Comparison of ENCODE assay signal across 8 mouse cellular contexts in genomic region chr7:143055499-143056186, GRCm38 (mm10). TPM values are rescaled to one million over a fixed set of nuclear protein-coding genes. Genes with fewer than 3 reads are reported as not detected.
A peak's percentile ranks its signal among the peaks of the same experiment; 100 is the strongest.
DNase-seq lines count a peak whose midpoint lies in the region; ATAC-seq and TF ChIP-seq lines count a peak whose summit lies in the region.

No protein-coding gene starts in this region.

- no peaks in the 10 kb centered on the region for H3K9me3 ChIP-seq in lung, embryonic 16.5 days (ENCODE audit: control insufficient read depth, low read length)
- H3K9me3 ChIP-seq in forebrain, embryonic 11.5 days (ENCODE audit: control insufficient read depth, low read length), result no peaks in the 10 kb centered on the region
- H3K9me3 ChIP-seq in intestine, postnatal 0 days (ENCODE audit: control insufficient read depth), result no peaks in the 10 kb centered on the region
- H3K9me3 ChIP-seq in neural tube, embryonic 15.5 days (replicated peaks), result no peaks in the 10 kb centered on the region

- peak overlapping the region; percentile 94 for H3K4me3 ChIP-seq in lung, embryonic 16.5 days (ENCODE audit: low read length)
- H3K4me3 ChIP-seq in lung, adult 2 months (replicated peaks; ENCODE audit: extremely low read depth, low read depth, low read length), result no peak overlapping the region
- no peak overlapping the region for H3K4me3 ChIP-seq in forebrain, embryonic 11.5 days (ENCODE audit: low read depth, low read length)
- no peak overlapping the region for H3K4me3 ChIP-seq in intestine, postnatal 0 days (ENCODE audit: low read depth, low read length)
- peak overlapping the region; percentile 87 for H3K4me3 ChIP-seq in neural tube, embryonic 15.5 days (replicated peaks)

- no peak for ATAC-seq in lung, embryonic 16.5 days (ENCODE audit: low read depth)
- ATAC-seq in forebrain, embryonic 11.5 days (replicated peaks; ENCODE audit: low FRiP score), result no peak
- no peak for ATAC-seq in intestine, postnatal 0 days
- ATAC-seq in neural tube, embryonic 15.5 days (ENCODE audit: low FRiP score), result no peak
- ATAC-seq in erythroid progenitor cell, adult 5-6 weeks (replicated peaks; ENCODE audit: low FRiP score, poor library complexity, severe bottlenecking), result no peak
- no peak for ATAC-seq in megakaryocyte-erythroid progenitor cell, adult 5-6 weeks (replicated peaks; ENCODE audit: low FRiP score, low TSS enrichment, poor library complexity, severe bottlenecking)

- H3K9ac ChIP-seq in lung, embryonic 16.5 days (ENCODE audit: low read length), result peak overlapping the region; percentile 90
- H3K9ac ChIP-seq in forebrain, embryonic 11.5 days (ENCODE audit: low read length), result no peak overlapping the region
- H3K9ac ChIP-seq in intestine, postnatal 0 days (ENCODE audit: low read depth, low read length), result no peak overlapping the region
- H3K9ac ChIP-seq in neural tube, embryonic 15.5 days (replicated peaks), result peak overlapping the region; percentile 93; the same call in 1 of the 2 replicates

- 0 out of 2 replicates have a peak, but pooled peaks cover 2% of the 10 kb centered on the region for H3K36me3 ChIP-seq in lung, embryonic 16.5 days (ENCODE audit: control insufficient read depth, insufficient read depth, low read length)
- no peaks in the 10 kb centered on the region for H3K36me3 ChIP-seq in forebrain, embryonic 11.5 days (ENCODE audit: control insufficient read depth, insufficient read depth, low read length)
- no peaks in the 10 kb centered on the region; the same call in 1 of the 2 replicates for H3K36me3 ChIP-seq in intestine, postnatal 0 days (ENCODE audit: control insufficient read depth, insufficient read depth)
- H3K36me3 ChIP-seq in neural tube, embryonic 15.5 days, result 0 out of 2 replicates have a peak, but pooled peaks cover 1% of the 10 kb centered on the region

- no peak for TF ChIP-seq POLR2A in lung, adult 2 months (IDR thresholded peaks at IDR 0.05; ENCODE audit: borderline replicate concordance, extremely low read depth, low read depth, low read length)

- peak overlapping the region; percentile 81 for H3K4me2 ChIP-seq in lung, embryonic 16.5 days (ENCODE audit: low read depth, low read length)
- H3K4me2 ChIP-seq in forebrain, embryonic 11.5 days (ENCODE audit: low read depth, low read length, severe bottlenecking), result 0 out of 2 replicates have a peak overlapping the region, but pooled peaks have one; percentile 5
- peak overlapping the region; percentile 95 for H3K4me2 ChIP-seq in intestine, postnatal 0 days (replicated peaks; ENCODE audit: low read depth)
- peak overlapping the region; percentile 70 for H3K4me2 ChIP-seq in neural tube, embryonic 15.5 days

- DNase-seq in lung, adult 2 months, result no peak
- DNase-seq in forebrain, embryonic 11.5 days (ENCODE audit: low spot score), result no peak
- DNase-seq in thymus, postnatal 10 days (ENCODE audit: low spot score in 2 of 2), result no peak

- H3K27me3 ChIP-seq in lung, embryonic 16.5 days (ENCODE audit: control insufficient read depth, insufficient read depth, low read depth, low read length), result no peaks in the 10 kb centered on the region
- no peaks in the 10 kb centered on the region for H3K27me3 ChIP-seq in forebrain, embryonic 11.5 days (ENCODE audit: control insufficient read depth, insufficient read depth, low read length)
- no peaks in the 10 kb centered on the region for H3K27me3 ChIP-seq in intestine, postnatal 0 days (replicated peaks; ENCODE audit: control insufficient read depth, insufficient read depth, low read length)
- no peaks in the 10 kb centered on the region for H3K27me3 ChIP-seq in neural tube, embryonic 15.5 days (replicated peaks)

- H3K4me1 ChIP-seq in lung, embryonic 16.5 days (replicated peaks; ENCODE audit: control insufficient read depth, insufficient read depth, low read length), result peaks cover 61% of the 10 kb centered on the region
- peaks cover 38% of the 10 kb centered on the region for H3K4me1 ChIP-seq in lung, adult 2 months (ENCODE audit: control insufficient read depth, insufficient read depth, low read length)
- peaks cover 15% of the 10 kb centered on the region for H3K4me1 ChIP-seq in forebrain, embryonic 11.5 days (replicated peaks; ENCODE audit: control insufficient read depth, insufficient read depth, low read length)
- H3K4me1 ChIP-seq in intestine, postnatal 0 days (replicated peaks; ENCODE audit: control insufficient read depth, insufficient read depth, low read length), result peaks cover 23% of the 10 kb centered on the region
- H3K4me1 ChIP-seq in neural tube, embryonic 15.5 days, result peaks cover 77% of the 10 kb centered on the region

- 57% methylated on average over 11 of the region's 11 CpGs for WGBS in lung, embryonic 16.5 days
- 51% methylated on average over 11 of the region's 11 CpGs for WGBS in lung, adult 2 months
- 88% methylated on average over 11 of the region's 11 CpGs for WGBS in forebrain, embryonic 11.5 days
- WGBS in intestine, postnatal 0 days, result 77% methylated on average over 11 of the region's 11 CpGs
- WGBS in neural tube, embryonic 15.5 days, result 68% methylated on average over 11 of the region's 11 CpGs

- H3K27ac ChIP-seq in lung, embryonic 16.5 days (ENCODE audit: low read length), result peak overlapping the region; percentile 59
- no peak overlapping the region for H3K27ac ChIP-seq in forebrain, embryonic 11.5 days (ENCODE audit: low read depth, low read length)
- H3K27ac ChIP-seq in intestine, postnatal 0 days (ENCODE audit: low read depth, low read length), result no peak overlapping the region
- H3K27ac ChIP-seq in neural tube, embryonic 15.5 days (replicated peaks), result peak overlapping the region; percentile 48

- no peak for TF ChIP-seq CTCF in lung, adult 2 months (IDR thresholded peaks at IDR 0.05; ENCODE audit: insufficient read depth, low read length)
- TF ChIP-seq CTCF in intestine, postnatal 0 days (IDR thresholded peaks at IDR 0.05; ENCODE audit: low read depth), result no peak

RNA-seq across cellular contexts. Expression of gene Cd81, which starts 3.1 kb away (rescaled TPM):
- polyA plus RNA-seq in lung, embryonic 16.5 days (2015; fragmentation: Nextera tagmentation; extraction: Ambion mirVana), result 765 and 788 TPM in 2 replicates
- 575 and 614 TPM in 2 replicates for polyA plus RNA-seq in lung, adult 2 months (2012; rRNA removed)
- polyA plus RNA-seq in forebrain, embryonic 11.5 days (2014; fragmentation: Nextera tagmentation; extraction: Ambion mirVana), result 216 and 246 TPM in 2 replicates
- 212 and 216 TPM in 2 replicates for polyA plus RNA-seq in intestine, postnatal 0 days (2015; fragmentation: Nextera tagmentation; extraction: Ambion mirVana)
- 493 and 522 TPM in 2 replicates for polyA plus RNA-seq in neural tube, embryonic 15.5 days (2015; fragmentation: Nextera tagmentation; extraction: Ambion mirVana)
- 102 and 110 TPM in 2 replicates for total RNA-seq in erythroid progenitor cell, adult 5-6 weeks (2015; ENCODE audit: low replicate concordance)
- 92.2 and 202 TPM in 2 replicates for total RNA-seq in erythroid progenitor cell, adult 5-6 weeks (2017; ENCODE audit: low replicate concordance)
- total RNA-seq in megakaryocyte-erythroid progenitor cell, adult 5-6 weeks (2014; fragmentation: Nextera tagmentation), result 194 and 203 TPM in 2 replicates
- total RNA-seq in megakaryocyte-erythroid progenitor cell, adult 5-6 weeks (2017), result 214 and 238 TPM in 2 replicates

RNA-seq across cellular contexts. Expression of gene Tssc4, which starts 13.4 kb away (rescaled TPM):
- 98.9 and 100 TPM in 2 replicates for polyA plus RNA-seq in lung, embryonic 16.5 days (2015; fragmentation: Nextera tagmentation; extraction: Ambion mirVana)
- polyA plus RNA-seq in lung, adult 2 months (2012; rRNA removed), result 83.1 and 85.1 TPM in 2 replicates
- 73.3 and 82.6 TPM in 2 replicates for polyA plus RNA-seq in forebrain, embryonic 11.5 days (2014; fragmentation: Nextera tagmentation; extraction: Ambion mirVana)
- 32.8 and 34.0 TPM in 2 replicates for polyA plus RNA-seq in intestine, postnatal 0 days (2015; fragmentation: Nextera tagmentation; extraction: Ambion mirVana)
- 92.9 and 94.5 TPM in 2 replicates for polyA plus RNA-seq in neural tube, embryonic 15.5 days (2015; fragmentation: Nextera tagmentation; extraction: Ambion mirVana)
- total RNA-seq in erythroid progenitor cell, adult 5-6 weeks (2015; ENCODE audit: low replicate concordance), result 10.9 and 13.7 TPM in 2 replicates
- total RNA-seq in erythroid progenitor cell, adult 5-6 weeks (2017; ENCODE audit: low replicate concordance), result 6.2 and 21.0 TPM in 2 replicates
- 36.9 and 58.7 TPM in 2 replicates for total RNA-seq in megakaryocyte-erythroid progenitor cell, adult 5-6 weeks (2014; fragmentation: Nextera tagmentation)
- total RNA-seq in megakaryocyte-erythroid progenitor cell, adult 5-6 weeks (2017), result 15.5 and 37.8 TPM in 2 replicates

RNA-seq across cellular contexts. Expression of gene Trpm5, which starts 38.8 kb away (rescaled TPM):
- 3.9 and 4.8 TPM in 2 replicates for polyA plus RNA-seq in lung, embryonic 16.5 days (2015; fragmentation: Nextera tagmentation; extraction: Ambion mirVana)
- 0.42 and 0.62 TPM in 2 replicates for polyA plus RNA-seq in lung, adult 2 months (2012; rRNA removed)
- 0.64 and 0.85 TPM in 2 replicates for polyA plus RNA-seq in forebrain, embryonic 11.5 days (2014; fragmentation: Nextera tagmentation; extraction: Ambion mirVana)
- 0.97 and 1.3 TPM in 2 replicates for polyA plus RNA-seq in intestine, postnatal 0 days (2015; fragmentation: Nextera tagmentation; extraction: Ambion mirVana)
- polyA plus RNA-seq in neural tube, embryonic 15.5 days (2015; fragmentation: Nextera tagmentation; extraction: Ambion mirVana), result 1.8 and 3.9 TPM in 2 replicates
- not detected in 2 replicates for total RNA-seq in erythroid progenitor cell, adult 5-6 weeks (2015; ENCODE audit: low replicate concordance)
- total RNA-seq in erythroid progenitor cell, adult 5-6 weeks (2017; ENCODE audit: low replicate concordance), result not detected in 2 replicates
- total RNA-seq in megakaryocyte-erythroid progenitor cell, adult 5-6 weeks (2014; fragmentation: Nextera tagmentation), result 0.13 TPM in 1 of 2 replicates, not detected in the other
- total RNA-seq in megakaryocyte-erythroid progenitor cell, adult 5-6 weeks (2017), result 2.3 TPM in 1 of 2 replicates, not detected in the other

RNA-seq across cellular contexts. Expression of gene Kcnq1, which starts 50.5 kb away (rescaled TPM):
- polyA plus RNA-seq in lung, embryonic 16.5 days (2015; fragmentation: Nextera tagmentation; extraction: Ambion mirVana), result 7.1 and 9.6 TPM in 2 replicates
- polyA plus RNA-seq in lung, adult 2 months (2012; rRNA removed), result 26.7 and 28.2 TPM in 2 replicates
- polyA plus RNA-seq in forebrain, embryonic 11.5 days (2014; fragmentation: Nextera tagmentation; extraction: Ambion mirVana), result 1.1 and 1.5 TPM in 2 replicates
- polyA plus RNA-seq in intestine, postnatal 0 days (2015; fragmentation: Nextera tagmentation; extraction: Ambion mirVana), result 10.5 and 13.8 TPM in 2 replicates
- 0.88 and 1.9 TPM in 2 replicates for polyA plus RNA-seq in neural tube, embryonic 15.5 days (2015; fragmentation: Nextera tagmentation; extraction: Ambion mirVana)
- not detected in 2 replicates for total RNA-seq in erythroid progenitor cell, adult 5-6 weeks (2015; ENCODE audit: low replicate concordance)
- not detected in 2 replicates for total RNA-seq in erythroid progenitor cell, adult 5-6 weeks (2017; ENCODE audit: low replicate concordance)
- total RNA-seq in megakaryocyte-erythroid progenitor cell, adult 5-6 weeks (2014; fragmentation: Nextera tagmentation), result 0.46 TPM in 1 of 2 replicates, not detected in the other
- total RNA-seq in megakaryocyte-erythroid progenitor cell, adult 5-6 weeks (2017), result not detected in 2 replicates

RNA-seq across cellular contexts. Expression of gene Tspan32, which starts 50.8 kb away (rescaled TPM):
- polyA plus RNA-seq in lung, embryonic 16.5 days (2015; fragmentation: Nextera tagmentation; extraction: Ambion mirVana), result 2.6 and 3.3 TPM in 2 replicates
- 7.7 and 11.5 TPM in 2 replicates for polyA plus RNA-seq in lung, adult 2 months (2012; rRNA removed)
- 4.2 and 5.3 TPM in 2 replicates for polyA plus RNA-seq in forebrain, embryonic 11.5 days (2014; fragmentation: Nextera tagmentation; extraction: Ambion mirVana)
- 0.74 and 0.77 TPM in 2 replicates for polyA plus RNA-seq in intestine, postnatal 0 days (2015; fragmentation: Nextera tagmentation; extraction: Ambion mirVana)
- 0.51 and 1.4 TPM in 2 replicates for polyA plus RNA-seq in neural tube, embryonic 15.5 days (2015; fragmentation: Nextera tagmentation; extraction: Ambion mirVana)
- 69.6 and 81.1 TPM in 2 replicates for total RNA-seq in erythroid progenitor cell, adult 5-6 weeks (2015; ENCODE audit: low replicate concordance)
- total RNA-seq in erythroid progenitor cell, adult 5-6 weeks (2017; ENCODE audit: low replicate concordance), result 47.7 and 48.9 TPM in 2 replicates
- 163 and 191 TPM in 2 replicates for total RNA-seq in megakaryocyte-erythroid progenitor cell, adult 5-6 weeks (2014; fragmentation: Nextera tagmentation)
- 94.2 and 132 TPM in 2 replicates for total RNA-seq in megakaryocyte-erythroid progenitor cell, adult 5-6 weeks (2017)

Comparison
In these comparisons a context has a peak if more than half of its experiments do, and no peak if none do; other contexts are left out.
1. H3K4me3 ChIP-seq: peak in lung, embryonic 16.5 days (single experiment) and neural tube, embryonic 15.5 days (single experiment); none in lung, adult 2 months (single experiment), forebrain, embryonic 11.5 days (single experiment) and intestine, postnatal 0 days (single experiment).
2. H3K27ac ChIP-seq: peak in lung, embryonic 16.5 days (single experiment) and neural tube, embryonic 15.5 days (single experiment); none in forebrain, embryonic 11.5 days (single experiment) and intestine, postnatal 0 days (single experiment).
3. H3K4me2 ChIP-seq: peak in every context shown above with its lines; median percentile 95 in intestine, postnatal 0 days; 81 in lung, embryonic 16.5 days; 70 in neural tube, embryonic 15.5 days; 5 in forebrain, embryonic 11.5 days.
4. H3K9ac ChIP-seq: peak in lung, embryonic 16.5 days (single experiment) and neural tube, embryonic 15.5 days (single experiment); none in forebrain, embryonic 11.5 days (single experiment) and intestine, postnatal 0 days (single experiment).